Mouse (Mus musculus) layer of hippocampus, postnatal 14 days (tissue): ENCODE results near the gene Cntd1. TPM values are rescaled to one million over a fixed set of nuclear protein-coding genes. Genes with fewer than 3 reads are reported as not detected.

Experiments used
- DNase-seq, 2 experiments: peaks; one replicate each; pipeline ENCODE4 v3.0.0; 2021 to 2022; ENCODE audit warnings: low spot score in 2 of 2, mixed read lengths in 1 of 2
- total RNA-seq, 2 experiments: library from RNA; stranded (reverse); gene quantifications; 2 replicates each; pipeline ENCODE4 v1.2.3; 2021

Cntd1 gene
- total RNA-seq, 2 experiments from 2014 or later = 0.33 to 0.46 TPM

DNA sequence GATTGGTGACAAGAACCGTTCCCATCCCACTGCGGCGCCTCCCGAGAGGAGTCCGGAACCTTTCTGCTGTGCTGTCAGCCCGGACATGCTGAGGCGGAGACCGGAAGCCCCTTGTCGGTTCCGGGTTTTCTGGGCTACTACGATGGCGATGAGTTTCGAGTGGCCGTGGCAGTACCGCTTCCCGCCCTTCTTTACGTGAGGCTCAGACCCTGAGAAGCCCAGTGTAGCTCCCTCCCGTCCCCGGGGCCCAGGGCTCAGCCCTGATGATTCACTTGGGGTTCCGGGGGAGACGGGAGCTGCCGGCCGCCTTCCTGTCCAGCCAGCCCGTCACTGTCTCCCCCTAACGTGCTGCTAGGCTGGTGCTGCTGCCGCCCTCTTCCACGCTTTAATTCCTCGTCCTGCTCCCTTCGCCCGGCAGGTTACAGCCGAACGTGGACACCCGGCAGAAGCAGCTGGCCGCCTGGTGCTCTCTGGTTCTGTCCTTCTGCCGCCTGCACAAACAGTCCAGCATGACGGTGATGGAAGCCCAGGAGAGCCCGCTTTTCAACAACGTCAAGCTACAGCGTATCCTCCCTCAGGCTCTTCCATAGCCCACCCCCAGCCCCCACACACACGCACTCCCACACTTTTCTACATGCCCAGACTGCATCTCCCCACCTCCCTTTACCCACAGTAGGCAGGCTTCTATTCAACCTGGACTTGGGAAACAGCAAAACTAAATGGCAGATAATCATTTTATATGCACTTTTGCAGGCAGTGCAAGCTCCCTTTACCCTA is 25.0 kb upstream of the Cntd1 start, which contains the start of gene Vps25:
TSS of gene Vps25 (plus strand) at position 95 of the 777 bp plus-strand sequence.
- peak; percentile 81 to 86 for DNase-seq

DNA sequence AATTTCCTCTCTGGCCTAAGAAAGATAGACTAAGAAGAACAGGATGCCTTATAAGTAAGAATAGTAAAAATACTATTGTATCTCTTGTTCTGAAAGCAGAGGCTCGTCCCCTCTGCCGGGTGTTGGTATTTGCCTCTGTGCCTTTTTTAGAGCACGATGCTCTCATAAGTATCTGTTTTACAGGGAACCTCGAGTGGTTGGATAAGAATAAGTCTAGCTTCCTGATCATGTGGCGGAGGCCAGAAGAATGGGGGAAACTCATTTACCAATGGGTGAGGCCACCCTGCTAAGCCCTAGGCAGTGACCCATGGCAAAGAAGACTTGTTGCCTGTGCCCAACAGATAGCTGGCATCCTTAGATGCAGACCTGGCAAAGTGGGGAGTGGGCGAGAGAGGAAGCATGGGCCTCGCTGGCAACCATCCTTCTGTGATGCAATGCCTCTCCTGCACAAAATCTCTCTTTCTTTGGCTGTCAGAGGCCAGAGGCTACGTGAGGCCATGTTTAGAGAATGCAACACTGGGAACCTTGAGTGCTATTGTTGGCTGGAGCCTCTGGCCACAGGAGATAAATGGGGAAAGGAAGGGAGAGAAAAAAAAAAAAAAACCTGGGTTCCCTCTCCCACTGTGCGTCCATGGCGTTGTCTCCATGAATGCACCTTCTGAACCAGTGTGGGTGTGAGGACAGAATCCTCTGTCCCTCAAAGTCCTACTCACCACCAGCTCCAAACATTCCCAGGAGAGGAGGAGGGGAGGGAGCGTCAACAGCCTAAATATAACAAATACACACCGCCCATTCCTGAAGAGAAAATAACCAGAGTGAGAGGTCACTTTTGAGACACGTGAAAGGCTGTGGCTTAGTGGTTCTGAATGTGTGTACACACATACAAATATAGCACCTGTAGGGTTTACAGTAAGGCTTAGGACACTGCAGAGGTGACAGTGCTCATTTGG is 22.7 kb upstream of the Cntd1 start:
- DNase-seq = no peak

DNA sequence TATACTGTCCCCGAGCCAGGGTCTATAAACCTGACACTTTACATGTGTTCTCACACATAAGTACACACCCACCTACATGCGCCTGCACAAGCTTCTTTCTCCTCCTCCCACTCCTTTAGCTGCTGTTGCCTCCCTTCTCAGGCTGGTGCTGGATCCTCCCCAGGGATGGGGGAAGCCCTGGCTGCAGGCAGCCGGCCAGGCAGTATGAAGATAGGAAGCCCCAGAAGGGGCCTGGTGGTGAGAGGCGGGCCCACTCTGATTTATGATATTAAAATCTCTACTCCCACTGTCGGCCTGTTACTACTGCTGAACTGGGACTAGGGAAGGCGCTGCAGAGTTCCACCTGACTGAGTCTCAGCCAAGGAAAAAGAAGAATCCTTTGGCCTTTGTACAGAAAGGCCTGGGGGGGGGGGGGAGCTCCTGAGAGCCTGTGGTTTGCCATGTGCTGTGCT is 19.5 kb upstream of the Cntd1 start:
- DNase-seq = peak; percentile 52 to 78

DNA sequence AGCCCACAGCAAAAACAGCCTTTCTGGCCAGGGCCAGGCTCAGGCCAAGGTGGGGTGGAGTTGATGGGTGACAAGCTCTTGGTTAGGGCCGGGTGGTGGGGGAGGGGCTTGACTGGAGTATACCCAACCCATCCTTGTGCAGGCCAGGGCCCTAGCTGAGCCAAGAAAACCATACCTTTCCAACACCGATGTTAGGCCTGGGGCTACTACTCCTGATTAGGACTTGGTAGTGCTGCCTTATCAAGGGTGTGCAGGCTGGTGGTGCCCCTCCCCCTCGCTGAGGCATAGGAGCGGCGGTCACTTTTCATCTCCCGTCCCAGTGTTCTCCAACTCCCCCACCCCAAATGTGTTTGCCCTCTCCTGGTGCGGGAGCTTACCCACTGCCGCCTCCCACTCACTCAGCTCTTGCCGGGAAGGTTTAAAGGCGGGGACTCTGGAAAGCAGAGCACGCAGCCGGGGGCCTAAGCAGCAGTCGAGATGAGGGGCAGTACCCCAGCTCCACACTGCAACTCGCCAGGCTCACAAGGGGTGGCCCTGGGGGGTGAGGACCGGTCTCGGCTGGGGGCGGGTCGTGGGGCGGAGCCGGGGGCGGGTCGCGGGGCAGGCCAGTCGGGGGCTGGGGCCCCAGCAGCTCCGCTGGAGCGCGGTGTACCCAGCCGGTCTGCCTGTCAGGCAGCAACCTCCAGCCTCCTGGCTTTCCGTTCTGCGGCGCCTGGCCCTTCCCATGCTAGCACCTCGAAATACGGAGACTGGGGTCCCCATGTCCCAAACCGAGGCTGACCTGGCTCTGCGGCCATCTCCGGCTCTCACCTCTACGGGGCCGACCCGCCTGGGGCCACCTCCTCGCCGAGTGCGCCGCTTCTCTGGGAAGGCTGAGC is 18.6 kb upstream of the Cntd1 start, which contains the start of gene Wnk4:
TSS of gene Wnk4 (plus strand) at position 620 of the 878 bp plus-strand sequence.
- DNase-seq = peak in 1 of 2 experiments; percentile 42

DNA sequence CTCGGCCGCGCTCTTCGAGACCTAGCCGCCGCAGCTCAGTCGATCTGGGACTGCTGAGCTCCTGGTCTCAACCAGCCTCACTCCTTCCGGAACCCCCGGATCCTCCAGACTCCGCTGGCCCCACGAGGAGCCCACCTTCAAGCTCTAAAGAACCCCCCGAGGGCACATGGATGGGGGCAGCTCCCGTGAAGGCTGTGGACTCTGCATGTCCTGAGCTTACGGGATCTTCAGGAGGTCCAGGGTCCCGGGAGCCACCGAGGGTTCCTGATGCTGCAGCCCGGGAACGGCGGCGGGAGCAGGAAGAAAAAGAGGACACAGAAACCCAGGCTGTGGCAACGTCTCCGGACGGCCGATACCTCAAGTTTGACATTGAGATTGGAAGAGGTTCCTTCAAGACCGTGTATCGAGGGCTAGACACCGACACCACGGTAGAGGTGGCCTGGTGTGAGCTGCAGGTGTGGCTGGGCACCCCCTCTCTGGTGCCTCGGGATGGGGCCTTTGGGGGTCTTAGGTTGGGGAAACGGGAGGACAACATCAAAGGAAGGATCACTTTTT is 17.9 kb upstream of the Cntd1 start:
- peak in 1 of 2 experiments; percentile 31 for DNase-seq

DNA sequence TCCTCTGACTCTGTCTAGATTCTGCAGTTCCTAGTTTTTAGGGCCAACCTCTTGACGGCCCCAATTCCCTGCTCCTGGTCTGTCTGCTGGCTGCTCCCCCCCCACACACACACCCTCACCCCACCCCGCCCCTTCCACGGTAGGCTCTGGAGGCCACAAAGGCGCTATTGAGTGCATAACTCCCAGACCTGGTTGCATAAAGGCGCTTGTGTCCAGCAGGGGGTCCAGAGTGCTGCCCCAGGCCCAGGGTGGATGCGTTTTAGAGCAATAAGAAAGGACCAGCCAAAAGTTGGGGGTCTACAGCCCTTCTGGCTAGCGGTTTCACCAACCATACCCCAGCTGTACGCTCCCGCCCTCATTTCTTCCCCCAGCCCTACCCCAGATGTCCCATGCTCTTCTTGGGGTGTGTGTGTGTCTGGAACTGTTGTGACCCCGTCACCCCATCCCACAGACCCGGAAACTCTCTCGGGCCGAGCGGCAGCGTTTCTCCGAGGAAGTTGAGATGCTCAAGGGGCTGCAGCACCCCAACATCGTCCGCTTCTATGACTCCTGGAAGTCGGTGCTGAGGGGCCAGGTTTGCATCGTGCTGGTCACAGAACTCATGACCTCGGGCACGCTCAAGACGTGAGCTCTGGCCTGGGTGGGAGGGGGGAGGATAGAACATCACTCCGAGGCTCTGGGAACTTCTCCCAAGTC is 16.4 kb upstream of the Cntd1 start:
- no peak for DNase-seq

DNA sequence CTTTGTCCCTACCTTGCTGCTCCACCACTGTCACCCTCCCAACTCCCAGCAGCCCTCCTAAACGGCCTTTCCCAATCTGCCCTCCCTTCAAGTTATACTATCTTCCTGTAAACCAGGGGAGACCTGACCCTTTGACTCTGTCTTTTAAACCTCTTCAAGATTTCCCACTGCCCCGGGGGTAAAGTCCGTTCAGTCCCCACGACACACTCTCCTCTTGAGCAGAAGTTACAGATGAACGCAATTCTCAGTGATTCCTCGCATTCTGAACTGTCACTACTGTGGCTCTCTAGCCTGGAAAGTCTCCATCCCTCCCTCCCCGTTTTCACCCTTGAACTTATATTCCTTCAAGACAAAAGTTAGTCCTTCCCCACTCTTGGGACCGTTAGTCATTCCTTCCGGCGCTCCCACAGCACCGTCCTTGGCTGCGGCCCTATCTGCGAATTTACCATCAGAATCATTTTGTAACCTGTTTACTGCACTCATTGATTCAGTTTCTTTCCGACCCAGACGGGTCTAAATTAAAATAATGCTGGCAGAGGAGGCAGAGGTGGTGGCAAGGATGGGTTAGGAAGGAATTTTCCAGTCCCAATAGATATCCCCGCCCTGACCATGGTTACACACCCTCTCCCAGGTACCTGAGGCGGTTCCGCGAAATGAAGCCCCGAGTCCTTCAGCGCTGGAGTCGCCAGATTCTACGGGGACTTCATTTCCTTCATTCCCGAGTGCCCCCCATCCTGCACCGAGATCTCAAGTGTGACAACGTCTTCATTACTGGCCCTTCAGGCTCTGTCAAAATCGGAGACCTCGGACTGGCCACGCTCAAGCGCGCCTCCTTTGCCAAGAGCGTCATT is 15.4 kb upstream of the Cntd1 start:
- no peak for DNase-seq

DNA sequence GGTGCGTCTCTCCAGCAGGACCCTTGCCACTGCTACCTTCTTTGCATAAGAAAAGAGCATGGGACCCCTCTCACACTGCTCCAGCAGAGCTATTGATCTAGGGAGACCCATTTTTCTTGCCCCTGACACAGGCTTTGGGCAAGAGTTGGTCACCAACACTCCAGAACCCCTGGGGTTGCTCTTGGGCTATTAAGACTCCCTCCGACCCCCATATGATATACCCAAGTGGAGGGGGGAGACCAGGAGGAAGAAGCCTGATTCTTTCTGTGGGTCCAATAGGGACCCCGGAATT is 14.9 kb upstream of the Cntd1 start:
- no peak for DNase-seq

DNA sequence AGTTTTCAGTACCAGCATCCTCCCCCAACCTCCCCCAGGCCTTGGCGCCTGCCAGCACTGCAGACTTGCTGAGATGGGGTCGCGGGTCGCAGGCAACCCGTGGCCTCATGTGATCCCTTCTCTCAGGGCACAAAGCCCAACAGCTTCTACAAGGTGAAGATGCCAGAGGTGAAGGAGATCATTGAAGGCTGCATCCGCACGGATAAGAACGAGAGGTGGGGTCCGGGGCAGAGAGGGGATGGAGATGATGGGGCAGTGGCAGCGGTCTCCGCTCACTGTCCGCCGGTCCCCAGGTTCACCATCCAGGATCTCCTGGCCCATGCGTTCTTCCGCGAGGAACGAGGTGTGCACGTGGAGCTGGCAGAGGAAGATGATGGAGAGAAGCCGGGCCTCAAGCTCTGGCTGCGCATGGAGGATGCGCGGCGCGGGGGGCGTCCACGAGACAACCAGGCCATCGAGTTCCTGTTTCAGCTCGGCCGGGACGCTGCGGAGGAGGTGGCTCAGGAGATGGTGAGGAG is 13.8 kb upstream of the Cntd1 start:
- DNase-seq = no peak

DNA sequence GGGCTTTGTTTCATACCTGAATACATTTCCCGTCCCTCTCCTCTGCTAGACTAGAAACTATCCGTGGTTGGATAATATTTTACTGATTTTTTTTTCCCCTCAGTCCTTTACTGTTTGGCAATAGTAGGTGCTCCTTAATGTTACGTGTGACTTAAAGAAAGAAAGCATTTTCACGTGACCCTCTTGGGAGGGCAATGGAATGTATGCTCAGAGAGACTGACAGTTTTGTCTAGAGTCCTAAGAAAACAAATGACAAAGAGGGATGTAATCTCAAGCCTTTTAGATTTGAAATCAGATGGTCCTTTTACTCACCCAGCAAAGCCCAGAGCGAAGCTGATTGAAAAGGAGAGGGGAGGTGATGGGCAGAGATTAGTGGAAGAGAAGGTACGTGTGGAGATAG is 12.9 kb upstream of the Cntd1 start:
- DNase-seq = no peak

DNA sequence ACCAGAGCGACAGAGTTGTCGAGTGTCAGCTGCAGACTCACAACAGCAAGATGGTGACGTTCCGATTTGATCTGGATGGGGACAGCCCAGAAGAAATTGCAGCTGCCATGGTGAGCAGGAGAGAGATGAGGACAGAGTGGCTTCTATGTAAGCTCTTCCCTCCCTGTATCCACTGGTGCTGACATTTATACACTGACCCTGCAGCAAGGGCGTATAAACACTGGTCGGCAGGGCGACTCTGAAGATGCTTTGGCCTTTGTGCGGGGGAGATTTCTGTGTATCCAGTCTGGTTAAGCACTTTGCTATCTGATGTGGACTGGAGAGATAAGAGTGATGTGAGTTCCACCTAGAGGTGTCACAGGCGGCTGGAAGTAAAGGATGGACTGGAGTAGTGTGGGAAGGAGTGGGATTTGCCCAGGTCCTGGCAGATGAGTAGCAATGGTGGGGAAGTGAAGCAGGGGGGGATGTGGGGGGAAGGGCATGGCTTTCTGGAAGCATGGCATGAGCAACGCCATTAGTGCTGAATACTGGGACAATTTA is 9.2 kb upstream of the Cntd1 start:
- no peak for DNase-seq

DNA sequence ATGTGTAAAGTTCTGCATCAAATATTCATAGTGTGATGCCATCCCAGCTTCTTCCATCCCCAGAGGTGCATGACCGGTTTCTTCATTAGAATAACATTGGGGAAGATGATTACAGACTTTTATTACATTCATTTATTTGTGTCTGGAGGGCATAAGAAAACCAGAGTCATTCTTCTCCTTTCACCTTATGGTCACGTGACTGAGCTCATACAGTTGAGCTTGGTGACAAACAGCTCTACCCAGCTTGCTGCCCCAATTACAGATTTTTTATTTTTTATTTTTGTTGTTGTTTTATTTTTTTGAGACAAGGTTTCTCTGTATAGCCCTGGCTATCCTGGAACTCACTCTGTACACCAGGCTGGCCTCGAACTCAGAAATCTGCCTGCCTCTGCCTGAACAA is 6.4 kb upstream of the Cntd1 start:
- DNase-seq = no peak

DNA sequence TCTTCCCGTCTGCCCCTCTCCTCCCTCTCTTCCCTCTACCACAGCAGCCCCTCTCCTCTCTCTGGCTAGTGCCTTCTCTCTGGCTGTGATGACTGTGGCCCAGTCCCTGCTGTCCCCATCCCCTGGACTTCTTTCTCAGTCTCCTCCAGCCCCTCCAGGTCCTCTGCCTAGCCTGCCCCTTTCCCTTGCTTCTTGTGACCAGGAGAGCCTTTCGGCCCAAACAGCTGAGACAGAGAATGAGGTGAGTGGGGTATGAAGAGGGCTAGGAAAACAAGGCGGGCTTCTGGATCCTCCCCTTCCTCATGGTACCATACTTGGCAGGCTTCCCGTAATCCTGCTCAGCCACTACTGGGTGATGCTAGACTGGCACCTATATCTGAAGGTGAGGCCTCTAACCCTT is 3.5 kb upstream of the Cntd1 start:
- no peak for DNase-seq

DNA sequence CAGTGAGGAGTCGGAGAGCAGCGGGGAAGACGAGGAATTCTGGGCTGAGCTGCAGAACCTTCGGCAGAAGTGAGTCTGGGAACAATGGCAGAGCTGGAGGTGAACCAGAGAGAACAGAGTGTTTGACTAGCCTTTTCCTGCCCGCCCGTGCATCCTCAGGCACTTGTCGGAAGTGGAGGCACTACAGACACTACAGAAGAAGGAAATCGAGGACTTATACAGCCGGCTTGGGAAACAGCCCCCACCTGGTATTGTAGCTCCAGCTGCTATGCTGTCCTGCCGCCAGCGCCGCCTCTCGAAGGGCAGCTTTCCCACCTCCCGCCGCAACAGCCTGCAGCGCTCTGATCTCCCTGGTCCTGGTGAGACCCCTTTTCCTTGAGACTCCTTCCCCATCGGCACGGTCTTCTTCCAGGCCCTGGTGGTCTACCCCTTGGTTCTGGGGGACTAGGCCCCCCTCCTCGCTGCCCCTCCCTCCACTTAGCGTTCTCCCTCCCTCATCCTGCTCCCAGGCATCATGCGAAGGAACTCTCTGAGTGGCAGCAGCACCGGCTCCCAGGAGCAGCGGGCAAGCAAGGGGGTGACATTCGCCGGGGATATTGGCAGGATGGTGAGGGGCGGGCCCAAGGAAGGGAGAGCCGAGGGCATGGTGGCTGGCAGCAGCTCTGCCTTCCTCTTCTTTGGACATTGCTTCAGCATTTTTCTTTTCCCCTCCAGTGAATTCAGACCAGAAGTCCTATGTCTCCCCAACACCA is 2.3 kb upstream of the Cntd1 start:
- DNase-seq = no peak

DNA sequence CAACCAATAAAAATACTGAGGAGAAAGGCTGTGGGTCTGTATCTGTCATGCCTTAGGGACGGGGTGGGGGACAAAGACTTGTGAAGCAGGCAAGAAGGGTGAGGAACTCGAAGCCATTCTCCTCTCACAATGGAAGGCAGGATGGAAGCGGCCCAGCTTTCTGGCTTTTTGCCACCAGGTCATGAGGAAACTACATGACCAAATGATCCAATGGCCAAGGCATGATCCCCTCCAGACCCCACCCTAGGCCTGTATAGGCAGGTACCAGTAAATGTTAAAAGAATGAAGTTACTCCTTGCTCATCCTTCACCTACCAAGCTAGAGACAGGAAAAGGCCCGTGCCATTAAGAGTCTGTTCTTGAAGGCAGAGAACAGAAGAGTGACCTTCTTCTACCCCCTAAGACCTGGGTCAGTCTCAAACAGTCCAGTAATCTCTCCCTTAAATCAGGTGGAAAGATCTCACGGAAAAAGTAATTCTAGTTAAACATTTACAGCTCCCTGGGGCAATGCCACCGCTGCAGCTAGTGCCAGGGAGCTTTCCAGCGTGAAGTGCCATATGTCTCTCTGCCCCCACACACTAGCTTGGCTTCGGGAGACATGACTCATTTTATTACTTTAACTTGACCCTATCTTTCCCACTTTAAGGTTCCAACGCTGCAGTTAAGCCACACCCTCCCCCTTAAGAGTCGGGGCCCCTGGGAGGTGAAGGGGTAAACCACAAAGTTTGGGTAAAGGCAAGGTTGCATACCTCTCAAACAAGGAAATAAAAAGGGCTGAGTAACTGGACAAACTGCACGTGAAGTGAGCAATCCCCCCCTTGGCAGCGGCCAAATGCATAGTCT is 1.2 kb upstream of the Cntd1 start:
- DNase-seq = peak in 1 of 2 experiments; percentile 34

DNA sequence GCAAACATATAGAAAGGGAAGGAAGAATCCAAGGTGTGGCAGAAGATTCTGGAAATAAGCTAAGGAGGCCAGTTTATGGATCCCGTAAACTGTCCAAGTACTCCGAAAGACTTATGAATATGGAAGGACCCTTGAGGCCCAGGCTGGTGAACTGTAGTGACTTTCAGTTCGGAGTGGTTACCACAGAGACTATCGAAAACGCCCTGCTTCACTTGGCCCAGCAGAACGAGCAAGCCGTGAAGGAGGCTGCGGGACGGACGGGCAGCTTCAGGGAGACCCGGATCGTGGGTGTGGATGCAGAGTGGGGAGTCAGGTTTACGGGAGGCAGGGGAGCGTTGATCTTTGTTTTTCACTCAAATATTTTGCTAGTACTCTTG is 369 bp downstream of the Cntd1 start:
- DNase-seq = no peak

DNA sequence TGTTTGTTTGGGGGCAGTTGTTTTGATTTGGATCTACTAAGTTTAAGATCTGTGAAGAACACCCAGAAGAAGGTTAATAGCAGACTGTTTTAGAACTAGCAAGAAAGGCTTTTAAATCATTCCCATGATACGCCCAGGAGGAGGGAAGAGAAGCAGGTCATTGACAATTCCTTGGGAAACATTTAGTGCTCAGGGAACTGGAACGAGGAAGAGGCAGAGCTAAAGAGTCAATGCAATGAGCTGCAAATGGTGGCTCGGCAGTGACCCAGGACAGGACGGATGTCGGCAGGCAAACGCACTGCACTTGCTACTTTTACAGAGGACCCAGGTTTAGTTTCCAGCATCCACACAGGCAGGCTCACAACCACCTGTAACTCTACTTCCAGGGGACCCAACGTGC is 2.0 kb downstream of the Cntd1 start:
- no peak for DNase-seq
